Mouse (Mus musculus) neural tube, embryonic 14.5 days (tissue): ENCODE measurements around the gene Egfl7. TPM values are rescaled to one million over a fixed set of nuclear protein-coding genes. Genes with fewer than 3 reads are reported as not detected.

ENCODE experiments used
- ATAC-seq: fragments of 200-750 bp; cut with Nextera tagmentation; 2 replicates; pipeline ENCODE4 v1.8.0; 2017; ENCODE audit warnings: low read depth, mild to moderate bottlenecking, moderate TSS enrichment, moderate library complexity
- H3K27ac ChIP-seq: fragments of 300-500 bp; sonication (generic); 2 replicates; pipeline ENCODE4 v1.5.1; 2014; ENCODE audit warnings: low read depth, mild to moderate bottlenecking, control low read depth, low read length, moderate library complexity, mixed read lengths
- H3K27me3 ChIP-seq: fragments of 300-500 bp; sonication (generic); 2 replicates; pipeline ENCODE4 v1.6.1; 2014; ENCODE audit warnings: low read length; ENCODE audit not compliant: control insufficient read depth, insufficient read depth
- H3K36me3 ChIP-seq: fragments of 300-500 bp; sonication (generic); 2 replicates; pipeline ENCODE4 v1.6.1; 2014; ENCODE audit warnings: low read length, mixed read lengths; ENCODE audit not compliant: control insufficient read depth, insufficient read depth
- H3K4me1 ChIP-seq: fragments of 300-500 bp; sonication (generic); 2 replicates; pipeline ENCODE4 v1.6.1; 2014; ENCODE audit warnings: low read length; ENCODE audit not compliant: control insufficient read depth, insufficient read depth
- H3K4me2 ChIP-seq: fragments of 300-500 bp; sonication (generic); 2 replicates; pipeline ENCODE4 v1.6.1; 2014; ENCODE audit warnings: mild to moderate bottlenecking, low read depth, low read length, control low read depth
- H3K4me3 ChIP-seq: fragments of 300-500 bp; sonication (generic); 2 replicates; pipeline ENCODE4 v1.5.1; 2014; ENCODE audit warnings: low read depth, low read length, control low read depth, mixed read lengths
- H3K9ac ChIP-seq: fragments of 300-500 bp; sonication (generic); replicated peaks from 2 replicates; pipeline ENCODE4 v1.6.1; 2014; ENCODE audit warnings: low read depth, mild to moderate bottlenecking, control low read depth, low read length, mixed read lengths
- H3K9me3 ChIP-seq: fragments of 300-500 bp; sonication (generic); 2 replicates; pipeline ENCODE4 v1.6.1; 2016; ENCODE audit warnings: low read length; ENCODE audit not compliant: control insufficient read depth
- WGBS: fragments of 180-500 bp; shearing (Covaris S2); extraction: QIAGEN DNeasy Blood & Tissue Kit; methylation state at CpG from one replicate; pipeline ENCODE4 v1.1.7; 2014; 5-methylcytosine and 5-hydroxymethylcytosine counted together
- polyA plus RNA-seq: library from polyadenylated mRNA; unstranded; fragments of >200 nt; fragmentation: Nextera tagmentation; extraction: Ambion mirVana; gene quantifications from 2 replicates; pipeline ENCODE4 v1.2.1, GENCODE M21; 2014

Egfl7 gene
- polyA plus RNA-seq, 1 experiment from 2014 or later: 37.4 TPM

GRCm38 (mm10) chr2:26599965-26600364 is 20.2 kb downstream of the Egfl7 start:
- Histone ChIP-seq H3K9ac (no peak overlapping the region), H3K4me2 (no peak overlapping the region), H3K27ac (no peak overlapping the region), H3K36me3 (no peaks in the 10 kb centered on the region), H3K27me3 (peaks cover 19% of the 10 kb centered on the region), H3K9me3 (no peaks in the 10 kb centered on the region), H3K4me3 (no peak overlapping the region), H3K4me1 (no peaks in the 10 kb centered on the region)
- WGBS: 90% methylated on average over 4 of the region's 4 CpGs
- ATAC-seq: no peak

GRCm38 (mm10) chr2:26600664-26601063 is 20.9 kb downstream of the Egfl7 start:
- no peak overlapping the region for H3K27ac ChIP-seq
- WGBS: 98% methylated on average over 2 of the region's 2 CpGs
- H3K4me3 ChIP-seq: no peak overlapping the region
- peaks cover 19% of the 10 kb centered on the region for H3K27me3 ChIP-seq
- no peak overlapping the region for H3K9ac ChIP-seq
- ATAC-seq: no peak
- H3K4me1 ChIP-seq: no peaks in the 10 kb centered on the region
- H3K36me3 ChIP-seq: no peaks in the 10 kb centered on the region
- no peak overlapping the region for H3K4me2 ChIP-seq
- no peaks in the 10 kb centered on the region for H3K9me3 ChIP-seq

DNA sequence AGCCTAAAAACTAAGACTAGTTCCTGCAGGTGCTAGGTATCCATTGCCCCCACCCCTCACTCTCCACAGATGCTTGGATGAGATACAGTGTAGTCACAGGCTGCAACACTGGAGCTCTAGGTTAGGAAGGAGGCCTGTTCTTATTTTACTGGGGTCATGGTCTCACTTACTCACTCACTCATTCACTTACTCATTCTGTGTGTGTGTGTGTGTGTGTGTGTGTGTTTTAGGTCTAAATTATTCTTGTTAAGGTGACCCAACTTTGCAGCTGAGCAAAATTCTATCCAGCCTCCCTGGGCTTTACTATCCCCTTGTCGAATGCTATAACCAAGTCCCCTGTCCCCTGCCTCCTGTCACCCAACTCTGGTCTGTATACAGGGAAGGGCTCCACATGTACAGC is 21.8 kb downstream of the Egfl7 start:
- no peaks in the 10 kb centered on the region for H3K4me1 ChIP-seq
- WGBS: 80% methylated on average over 1 of the region's 1 CpGs

GRCm38 (mm10) chr2:26602631-26603030 is 22.8 kb downstream of the Egfl7 start:
- Histone ChIP-seq H3K27ac (no peak overlapping the region), H3K4me2 (no peak overlapping the region), H3K9me3 (no peaks in the 10 kb centered on the region), H3K27me3 (peaks cover 19% of the 10 kb centered on the region), H3K4me3 (no peak overlapping the region), H3K4me1 (no peaks in the 10 kb centered on the region), H3K36me3 (no peaks in the 10 kb centered on the region), H3K9ac (no peak overlapping the region)
- WGBS: 84% methylated on average over 5 of the region's 5 CpGs
- no peak for ATAC-seq

More for the DNA sequence above, 21.8 kb downstream of the Egfl7 start:
- Histone ChIP-seq H3K9ac (no peak overlapping the region), H3K27ac (no peak overlapping the region), H3K36me3 (no peaks in the 10 kb centered on the region), H3K9me3 (no peaks in the 10 kb centered on the region), H3K4me2 (no peak overlapping the region), H3K27me3 (peaks cover 19% of the 10 kb centered on the region), H3K4me3 (no peak overlapping the region)
- ATAC-seq: no peak

DNA sequence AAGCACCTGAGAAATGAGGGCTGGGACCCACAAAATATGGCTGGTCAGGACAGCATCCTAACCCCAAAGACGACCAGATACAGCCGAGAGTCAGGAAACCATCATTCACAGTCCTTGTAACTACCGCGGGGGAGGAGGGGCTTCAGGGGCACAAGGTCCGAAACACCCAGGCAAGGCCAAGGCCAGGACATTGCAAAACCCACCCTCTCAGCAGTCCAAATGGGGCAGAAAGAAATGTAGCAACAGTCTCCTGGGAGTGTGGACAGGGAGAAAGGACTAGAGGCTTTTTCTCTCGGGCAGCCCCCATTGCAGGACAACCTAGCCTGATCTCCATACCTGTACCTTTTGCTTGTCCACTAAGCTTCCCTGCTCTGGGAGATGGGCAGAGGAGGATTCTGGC is 23.3 kb downstream of the Egfl7 start:
- H3K4me1 ChIP-seq: no peaks in the 10 kb centered on the region
- H3K4me2 ChIP-seq: peak overlapping the region; percentile 66
- ATAC-seq: 0 out of 2 replicates have a peak, but pooled peaks have one; percentile 2
- H3K36me3 ChIP-seq: no peaks in the 10 kb centered on the region
- H3K27ac ChIP-seq: no peak overlapping the region
- H3K4me3 ChIP-seq: peak overlapping the region; percentile 44
- H3K27me3 ChIP-seq: peaks cover 19% of the 10 kb centered on the region
- no peak overlapping the region; the same call in 1 of the 2 replicates for H3K9ac ChIP-seq
- WGBS: 20% methylated on average over 6 of the region's 6 CpGs
- no peaks in the 10 kb centered on the region for H3K9me3 ChIP-seq

GRCm38 (mm10) chr2:26603720-26604671 is 24.2 kb downstream of the Egfl7 start, which contains the start of gene Agpat2:
Agpat2 (minus strand) TSS chr2:26604417.
- Histone ChIP-seq H3K9me3 (no peaks in the 10 kb centered on the region), H3K36me3 (no peaks in the 10 kb centered on the region), H3K4me3 (peak within 1 kb of the TSS; percentile 44), H3K4me1 (no peaks in the 10 kb centered on the region), H3K4me2 (peak within 1 kb of the TSS; percentile 66), H3K27ac (no peak within 1 kb of the TSS), H3K27me3 (peaks cover 19% of the 10 kb centered on the region), H3K9ac (peak within 1 kb of the TSS; percentile 55)
- WGBS: under 1% methylated on average over 92 of the region's 103 CpGs
- ATAC-seq: peak; percentile 64

- H3K4me3 ChIP-seq: no peak overlapping the region
- no peak overlapping the region for H3K27ac ChIP-seq
- H3K27me3 ChIP-seq: peaks cover 19% of the 10 kb centered on the region
- WGBS: 86% methylated on average over 8 of the region's 8 CpGs
- H3K4me1 ChIP-seq: no peaks in the 10 kb centered on the region
- H3K9me3 ChIP-seq: no peaks in the 10 kb centered on the region
- no peak overlapping the region for H3K4me2 ChIP-seq
- ATAC-seq: no peak
- no peaks in the 10 kb centered on the region for H3K36me3 ChIP-seq
- no peak overlapping the region for H3K9ac ChIP-seq
Measured at GRCm38 (mm10) chr2:26605331-26605730, 25.5 kb downstream of the Egfl7 start.

DNA sequence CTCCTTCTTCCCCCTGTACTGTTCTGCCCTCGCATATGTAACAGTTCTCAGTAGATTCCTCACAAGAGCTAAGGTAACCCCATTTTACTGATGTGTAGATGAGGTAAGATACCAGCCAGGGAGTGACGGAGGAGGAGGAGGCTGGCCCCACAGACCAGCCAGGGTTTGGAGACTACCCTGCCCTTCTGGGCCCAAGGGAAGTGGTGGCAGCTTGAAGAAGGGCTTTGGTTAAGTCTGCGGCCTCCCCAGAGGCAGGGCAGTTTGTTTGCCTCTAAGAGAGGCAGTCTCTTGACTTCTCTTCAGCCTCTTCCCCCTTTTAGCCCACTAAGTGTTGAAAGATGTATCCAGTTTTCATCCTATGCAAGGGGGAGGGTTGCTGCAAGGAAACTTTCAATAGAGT is 26.8 kb downstream of the Egfl7 start:
- 78% methylated on average over 3 of the region's 3 CpGs for WGBS
- H3K27me3 ChIP-seq: peaks cover 19% of the 10 kb centered on the region
- ATAC-seq: no peak

More for the DNA sequence above, 26.8 kb downstream of the Egfl7 start:
- Histone ChIP-seq H3K27ac (no peak overlapping the region), H3K4me3 (no peak overlapping the region), H3K4me1 (no peaks in the 10 kb centered on the region), H3K36me3 (no peaks in the 10 kb centered on the region), H3K9ac (no peak overlapping the region), H3K4me2 (no peak overlapping the region), H3K9me3 (no peaks in the 10 kb centered on the region)
